Mouse (Mus musculus) ES-Bruce4 (cell line): Measurements from ENCODE around the gene Cacna1d. TPM values are rescaled to one million over a fixed set of nuclear protein-coding genes. Genes with fewer than 3 reads are reported as not detected.

ENCODE experiments used
- H3K27ac ChIP-seq: 2 replicates; pipeline ENCODE4 v1.5.1; 2012; ENCODE audit warnings: low read length, inconsistent platforms; ENCODE audit not compliant: insufficient read depth
- H3K27me3 ChIP-seq: 2 replicates; pipeline ENCODE4 v1.6.1; 2012; ENCODE audit warnings: mild to moderate bottlenecking, low read length, inconsistent platforms; ENCODE audit not compliant: control insufficient read depth, poor library complexity, insufficient read depth, severe bottlenecking
- H3K36me3 ChIP-seq: 2 replicates; pipeline ENCODE4 v1.6.1; 2012; ENCODE audit warnings: inconsistent platforms, mild to moderate bottlenecking, low read length, moderate library complexity; ENCODE audit not compliant: control insufficient read depth, poor library complexity, insufficient read depth, severe bottlenecking
- H3K4me1 ChIP-seq: one replicate; pipeline ENCODE4 v1.8.1; 2011; ENCODE audit warnings: low read length; ENCODE audit not compliant: control insufficient read depth, insufficient read depth
- H3K4me3 ChIP-seq: 2 replicates; pipeline ENCODE4 v1.5.1; 2011; ENCODE audit warnings: low read depth, mild to moderate bottlenecking, low read length
- H3K9ac ChIP-seq: 2 replicates; pipeline ENCODE4 v1.6.1; 2012; ENCODE audit warnings: low read depth, mild to moderate bottlenecking, inconsistent platforms; ENCODE audit not compliant: poor library complexity, severe bottlenecking
- H3K9me3 ChIP-seq: replicated peaks from 2 replicates; pipeline ENCODE4 v1.6.1; 2012; ENCODE audit warnings: mild to moderate bottlenecking, low read length, inconsistent platforms; ENCODE audit not compliant: control insufficient read depth, poor library complexity, insufficient read depth, severe bottlenecking
- CTCF ChIP-seq: IDR thresholded peaks from one replicate; pipeline ENCODE4 v1.8.1; 2011; ENCODE audit warnings: low read depth, low read length
- EP300 ChIP-seq: IDR thresholded peaks from 2 replicates; pipeline ENCODE4 v1.6.1; 2011; ENCODE audit warnings: low read depth, low read length; ENCODE audit not compliant: insufficient read depth
- POLR2A ChIP-seq: IDR thresholded peaks from one replicate; pipeline ENCODE4 v1.8.1; 2011; ENCODE audit warnings: low read length; ENCODE audit not compliant: insufficient read depth
- polyA plus RNA-seq: library from polyadenylated mRNA; stranded (reverse); fragments of >200 nt; gene quantifications from 2 replicates; pipeline ENCODE4 v1.2.4, GENCODE M21; 2011; ENCODE audit warnings: low read depth; ENCODE audit not compliant: missing spikeins, insufficient read depth, insufficient read length

Gene Cacna1d
- polyA plus RNA-seq, 1 experiment: 0.24 TPM

GRCm38 (mm10) chr14:30256486-30256885 lies 234.8 kb downstream of the Cacna1d start:
- Histone ChIP-seq H3K36me3 (no peaks in the 10 kb centered on the region), H3K27ac (no peak overlapping the region), H3K9ac (no peak overlapping the region), H3K9me3 (no peaks in the 10 kb centered on the region), H3K4me3 (no peak overlapping the region), H3K27me3 (no peaks in the 10 kb centered on the region), H3K4me1 (no peaks in the 10 kb centered on the region)
- TF ChIP-seq CTCF (no peak), EP300 (no peak), POLR2A (no peak)

GRCm38 (mm10) chr14:30255701-30256400 lies 235.4 kb downstream of the Cacna1d start:
- TF ChIP-seq POLR2A (no peak), CTCF (no peak), EP300 (no peak)
- Histone ChIP-seq H3K27me3 (no peaks in the 10 kb centered on the region), H3K9me3 (no peaks in the 10 kb centered on the region), H3K4me1 (no peaks in the 10 kb centered on the region), H3K27ac (no peak overlapping the region), H3K9ac (no peak overlapping the region), H3K36me3 (no peaks in the 10 kb centered on the region), H3K4me3 (no peak overlapping the region)

- H3K27ac ChIP-seq: no peak overlapping the region
- TF ChIP-seq POLR2A (no peak), EP300 (no peak), CTCF (no peak)
These were observed 236.5 kb downstream of the Cacna1d start for GRCm38 (mm10) chr14:30254776-30255175.

GRCm38 (mm10) chr14:30252824-30253223 lies 238.4 kb downstream of the Cacna1d start:
- no peak for TF ChIP-seq EP300
- no peak for TF ChIP-seq POLR2A
- no peak for TF ChIP-seq CTCF
- no peaks in the 10 kb centered on the region for H3K9me3 ChIP-seq
- no peak overlapping the region for H3K27ac ChIP-seq
- H3K4me1 ChIP-seq: no peaks in the 10 kb centered on the region
- H3K9ac ChIP-seq: no peak overlapping the region
- H3K36me3 ChIP-seq: no peaks in the 10 kb centered on the region
- no peak overlapping the region for H3K4me3 ChIP-seq
- no peaks in the 10 kb centered on the region for H3K27me3 ChIP-seq

More at GRCm38 (mm10) chr14:30254776-30255175, 236.5 kb downstream of the Cacna1d start:
- Histone ChIP-seq H3K4me3 (no peak overlapping the region), H3K36me3 (no peaks in the 10 kb centered on the region), H3K9ac (no peak overlapping the region), H3K27me3 (no peaks in the 10 kb centered on the region), H3K9me3 (no peaks in the 10 kb centered on the region), H3K4me1 (no peaks in the 10 kb centered on the region)

GRCm38 (mm10) chr14:30251351-30251750 lies 239.9 kb downstream of the Cacna1d start:
- Histone ChIP-seq H3K27ac (no peak overlapping the region), H3K36me3 (no peaks in the 10 kb centered on the region), H3K9me3 (no peaks in the 10 kb centered on the region), H3K4me1 (no peaks in the 10 kb centered on the region), H3K27me3 (no peaks in the 10 kb centered on the region), H3K4me3 (no peak overlapping the region), H3K9ac (no peak overlapping the region)
- TF ChIP-seq EP300: no peak
- no peak for TF ChIP-seq CTCF
- no peak for TF ChIP-seq POLR2A

- Histone ChIP-seq H3K9ac (no peak overlapping the region), H3K4me3 (no peak overlapping the region), H3K36me3 (no peaks in the 10 kb centered on the region), H3K27ac (no peak overlapping the region), H3K27me3 (no peaks in the 10 kb centered on the region), H3K4me1 (no peaks in the 10 kb centered on the region), H3K9me3 (no peaks in the 10 kb centered on the region)
- TF ChIP-seq POLR2A (no peak), CTCF (no peak), EP300 (no peak)
These were observed 241.7 kb downstream of the Cacna1d start for GRCm38 (mm10) chr14:30249591-30249990.
